Mouse (Mus musculus) forebrain, embryonic 15.5 days (tissue): ENCODE measurements around the gene Gabbr2. TPM values are rescaled to one million over a fixed set of nuclear protein-coding genes. Genes with fewer than 3 reads are reported as not detected.

Experiments
- ATAC-seq: fragments of 200-750 bp; cut with Nextera tagmentation; replicated peaks from 2 replicates; pipeline ENCODE4 v1.8.0; 2017; ENCODE audit warnings: mild to moderate bottlenecking, moderate TSS enrichment, moderate library complexity
- H3K27ac ChIP-seq: fragments of 300-500 bp; sonication (generic); replicated peaks from 2 replicates; pipeline ENCODE4 v1.5.1; 2015; ENCODE audit warnings: mild to moderate bottlenecking, inconsistent platforms
- H3K27me3 ChIP-seq: fragments of 300-500 bp; sonication (generic); 2 replicates; pipeline ENCODE4 v1.6.1; 2015; ENCODE audit warnings: inconsistent platforms
- H3K36me3 ChIP-seq: fragments of 300-500 bp; sonication (generic); 2 replicates; pipeline ENCODE4 v1.6.1; 2015; ENCODE audit warnings: mild to moderate bottlenecking, inconsistent platforms
- H3K4me1 ChIP-seq: fragments of 300-500 bp; sonication (generic); 2 replicates; pipeline ENCODE4 v1.6.1; 2015; ENCODE audit warnings: inconsistent platforms
- H3K4me2 ChIP-seq: fragments of 300-500 bp; sonication (generic); replicated peaks from 2 replicates; pipeline ENCODE4 v1.6.1; 2015; ENCODE audit warnings: mild to moderate bottlenecking, inconsistent platforms
- H3K4me3 ChIP-seq: fragments of 300-500 bp; sonication (generic); 2 replicates; pipeline ENCODE4 v1.5.1; 2015; ENCODE audit warnings: mild to moderate bottlenecking, inconsistent platforms
- H3K9ac ChIP-seq: fragments of 300-500 bp; sonication (generic); replicated peaks from 2 replicates; pipeline ENCODE4 v1.6.1; 2015; ENCODE audit warnings: mild to moderate bottlenecking, inconsistent platforms
- H3K9me3 ChIP-seq: fragments of 300-500 bp; sonication (generic); 2 replicates; pipeline ENCODE4 v1.6.1; 2016; ENCODE audit warnings: inconsistent platforms
- whole genome bisulfite sequencing: fragments of 180-500 bp; shearing (Covaris S2); methylation state at CpG from one replicate; pipeline ENCODE4 v1.1.7; 2015; ENCODE audit warnings: mixed read lengths; 5-methylcytosine and 5-hydroxymethylcytosine counted together
- polyA plus RNA-seq: library from polyadenylated mRNA; unstranded; fragments of >200 nt; fragmentation: Nextera tagmentation; extraction: Ambion mirVana; gene quantifications from 2 replicates; pipeline ENCODE4 v1.2.1, GENCODE M21; 2015

Gabbr2 gene
- polyA plus RNA-seq: 3.6 and 5.4 TPM in 2 replicates

DNA sequence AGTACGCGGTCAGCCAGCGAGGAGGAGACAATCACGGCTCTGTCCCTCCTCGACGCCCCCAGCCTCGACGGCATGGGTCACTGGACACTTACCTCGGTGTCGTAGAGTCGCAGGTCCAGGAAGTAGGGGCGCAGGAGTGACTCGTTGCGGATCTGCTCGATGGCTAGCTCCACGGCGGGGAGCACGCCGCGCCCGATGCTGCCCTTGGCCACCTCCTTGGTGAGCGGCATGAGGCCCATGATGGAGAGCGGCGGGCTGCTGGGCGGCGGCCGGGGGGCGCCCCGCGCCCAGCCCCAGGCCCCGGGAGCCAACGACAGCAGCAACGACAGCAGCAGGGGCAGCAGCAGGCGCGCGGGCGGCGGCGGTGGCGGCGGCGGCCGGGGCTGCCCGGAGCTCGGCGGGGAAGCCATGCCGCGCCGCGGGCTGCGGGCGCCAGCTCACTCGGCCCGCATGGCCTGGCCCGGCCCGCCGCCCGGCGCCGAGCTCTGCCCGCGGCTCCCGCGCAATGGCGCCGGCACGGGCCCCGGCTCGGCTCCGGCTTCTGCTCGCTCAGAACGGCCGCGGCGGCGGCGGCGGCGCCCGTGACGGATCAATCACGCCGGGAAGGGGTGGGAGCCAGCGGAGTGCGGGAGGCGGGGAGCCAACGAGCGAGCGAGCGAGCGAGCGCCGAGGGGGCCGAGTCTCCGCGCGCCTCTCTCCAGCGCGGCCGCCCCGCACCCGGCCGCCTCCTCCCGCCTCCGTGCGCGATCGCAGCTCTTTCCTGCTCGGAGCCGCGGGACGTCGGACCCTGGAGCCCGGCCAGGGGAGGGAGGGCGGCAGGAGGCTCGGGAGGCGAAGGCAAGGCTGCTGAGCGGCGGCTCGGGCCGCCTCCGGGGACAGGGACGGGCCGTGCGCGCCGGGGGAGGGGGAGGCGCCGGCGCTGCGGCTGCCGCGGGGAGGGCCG, at the start of gene Gabbr2:
Gene Gabbr2, minus strand, starts transcription at position 858 of the 943 bp plus-strand sequence.
- Histone ChIP-seq H3K36me3 (no peaks in the 10 kb centered on the region), H3K4me2 (peak within 1 kb of the TSS; percentile 88), H3K9ac (peak within 1 kb of the TSS; percentile 73), H3K4me3 (peak within 1 kb of the TSS; percentile 67), H3K9me3 (no peaks in the 10 kb centered on the region), H3K27me3 (peaks cover 39% of the 10 kb centered on the region), H3K27ac (peak within 1 kb of the TSS; percentile 86), H3K4me1 (peaks cover 37% of the 10 kb centered on the region)
- WGBS: under 1% methylated on average over 101 of the region's 134 CpGs
- peak; percentile 78 for ATAC-seq

- no peak overlapping the region for H3K4me2 ChIP-seq
- H3K36me3 ChIP-seq: peaks cover 12% of the 10 kb centered on the region; the same call in 1 of the 2 replicates
- no peak overlapping the region for H3K4me3 ChIP-seq
- H3K9ac ChIP-seq: no peak overlapping the region
- 94% methylated on average over 10 of the region's 10 CpGs for WGBS
- no peak for ATAC-seq
- H3K9me3 ChIP-seq: no peaks in the 10 kb centered on the region
- H3K27me3 ChIP-seq: no peaks in the 10 kb centered on the region
- H3K4me1 ChIP-seq: no peaks in the 10 kb centered on the region
- no peak overlapping the region for H3K27ac ChIP-seq
Measured at GRCm38 (mm10) chr4:47039586-47039985, 47.9 kb upstream of the Gabbr2 start.

GRCm38 (mm10) chr4:47037321-47037657, 45.6 kb upstream of the Gabbr2 start:
- H3K4me1 ChIP-seq: no peaks in the 10 kb centered on the region
- peak; percentile 75 for ATAC-seq
- 21% methylated on average over 5 of the region's 5 CpGs for WGBS

GRCm38 (mm10) chr4:47036486-47037320, 45.0 kb upstream of the Gabbr2 start:
- H3K9ac ChIP-seq: no peak overlapping the region
- no peaks in the 10 kb centered on the region for H3K27me3 ChIP-seq
- H3K4me3 ChIP-seq: no peak overlapping the region
- H3K4me1 ChIP-seq: no peaks in the 10 kb centered on the region
- H3K4me2 ChIP-seq: no peak overlapping the region
- no peaks in the 10 kb centered on the region for H3K9me3 ChIP-seq
- H3K27ac ChIP-seq: no peak overlapping the region
- peak; percentile 21; the same call in 1 of the 2 replicates for ATAC-seq
- peaks cover 12% of the 10 kb centered on the region; the same call in 1 of the 2 replicates for H3K36me3 ChIP-seq
- WGBS: 70% methylated on average over 13 of the region's 13 CpGs

More at GRCm38 (mm10) chr4:47037321-47037657, 45.6 kb upstream of the Gabbr2 start:
- Histone ChIP-seq H3K9ac (no peak overlapping the region), H3K27ac (no peak overlapping the region), H3K4me2 (no peak overlapping the region), H3K36me3 (peaks cover 12% of the 10 kb centered on the region; the same call in 1 of the 2 replicates), H3K27me3 (no peaks in the 10 kb centered on the region), H3K9me3 (no peaks in the 10 kb centered on the region), H3K4me3 (no peak overlapping the region)

GRCm38 (mm10) chr4:47035536-47035935, 43.9 kb upstream of the Gabbr2 start:
- H3K4me3 ChIP-seq: no peak overlapping the region
- no peaks in the 10 kb centered on the region for H3K4me1 ChIP-seq
- no peak overlapping the region for H3K27ac ChIP-seq
- H3K9ac ChIP-seq: no peak overlapping the region
- H3K9me3 ChIP-seq: no peaks in the 10 kb centered on the region
- H3K36me3 ChIP-seq: peaks cover 12% of the 10 kb centered on the region; the same call in 1 of the 2 replicates
- WGBS: 76% methylated on average over 14 of the region's 14 CpGs
- ATAC-seq: no peak
- no peaks in the 10 kb centered on the region for H3K27me3 ChIP-seq
- H3K4me2 ChIP-seq: no peak overlapping the region

- H3K4me2 ChIP-seq: no peak overlapping the region
- no peak for ATAC-seq
- no peak overlapping the region for H3K4me3 ChIP-seq
- no peaks in the 10 kb centered on the region for H3K4me1 ChIP-seq
- whole genome bisulfite sequencing: 87% methylated on average over 8 of the region's 8 CpGs
- H3K27me3 ChIP-seq: no peaks in the 10 kb centered on the region
- no peak overlapping the region for H3K9ac ChIP-seq
- H3K27ac ChIP-seq: no peak overlapping the region
- H3K36me3 ChIP-seq: no peaks in the 10 kb centered on the region; the same call in 1 of the 2 replicates
- no peaks in the 10 kb centered on the region for H3K9me3 ChIP-seq
Measured at GRCm38 (mm10) chr4:47032171-47032570, 40.5 kb upstream of the Gabbr2 start.

GRCm38 (mm10) chr4:47028791-47029190, 37.1 kb upstream of the Gabbr2 start:
- no peak for ATAC-seq
- no peak overlapping the region for H3K27ac ChIP-seq
- no peaks in the 10 kb centered on the region for H3K27me3 ChIP-seq
- H3K9ac ChIP-seq: no peak overlapping the region
- H3K36me3 ChIP-seq: no peaks in the 10 kb centered on the region; the same call in none of the 2 replicates
- no peak overlapping the region for H3K4me3 ChIP-seq
- WGBS: 87% methylated on average over 5 of the region's 5 CpGs
- no peak overlapping the region for H3K4me2 ChIP-seq
- no peaks in the 10 kb centered on the region for H3K9me3 ChIP-seq
- H3K4me1 ChIP-seq: no peaks in the 10 kb centered on the region

DNA sequence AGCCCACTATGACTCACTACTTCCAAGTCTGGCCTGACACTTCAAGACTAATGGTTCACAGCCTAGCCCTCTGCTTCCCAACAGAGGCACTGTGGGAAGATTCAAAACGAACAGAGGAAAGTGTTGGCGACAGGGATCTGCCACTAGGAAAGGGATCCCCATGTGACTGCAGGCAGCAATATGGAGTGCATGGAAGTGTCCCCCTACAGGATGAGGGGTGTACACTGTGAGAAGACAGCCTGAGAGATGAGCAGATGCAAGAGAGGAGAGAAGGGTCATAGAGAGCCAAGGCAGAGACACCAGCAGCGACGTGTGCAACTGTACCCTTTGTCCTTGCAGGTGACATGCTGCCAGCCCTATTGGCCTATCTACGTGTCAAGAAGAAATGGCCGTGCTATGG, 32.3 kb upstream of the Gabbr2 start:
- Histone ChIP-seq H3K4me1 (no peaks in the 10 kb centered on the region), H3K27me3 (no peaks in the 10 kb centered on the region), H3K36me3 (no peaks in the 10 kb centered on the region; the same call in none of the 2 replicates), H3K4me3 (no peak overlapping the region), H3K4me2 (no peak overlapping the region), H3K9ac (no peak overlapping the region), H3K27ac (no peak overlapping the region), H3K9me3 (no peaks in the 10 kb centered on the region)
- WGBS: 70% methylated on average over 6 of the region's 6 CpGs
- no peak for ATAC-seq

DNA sequence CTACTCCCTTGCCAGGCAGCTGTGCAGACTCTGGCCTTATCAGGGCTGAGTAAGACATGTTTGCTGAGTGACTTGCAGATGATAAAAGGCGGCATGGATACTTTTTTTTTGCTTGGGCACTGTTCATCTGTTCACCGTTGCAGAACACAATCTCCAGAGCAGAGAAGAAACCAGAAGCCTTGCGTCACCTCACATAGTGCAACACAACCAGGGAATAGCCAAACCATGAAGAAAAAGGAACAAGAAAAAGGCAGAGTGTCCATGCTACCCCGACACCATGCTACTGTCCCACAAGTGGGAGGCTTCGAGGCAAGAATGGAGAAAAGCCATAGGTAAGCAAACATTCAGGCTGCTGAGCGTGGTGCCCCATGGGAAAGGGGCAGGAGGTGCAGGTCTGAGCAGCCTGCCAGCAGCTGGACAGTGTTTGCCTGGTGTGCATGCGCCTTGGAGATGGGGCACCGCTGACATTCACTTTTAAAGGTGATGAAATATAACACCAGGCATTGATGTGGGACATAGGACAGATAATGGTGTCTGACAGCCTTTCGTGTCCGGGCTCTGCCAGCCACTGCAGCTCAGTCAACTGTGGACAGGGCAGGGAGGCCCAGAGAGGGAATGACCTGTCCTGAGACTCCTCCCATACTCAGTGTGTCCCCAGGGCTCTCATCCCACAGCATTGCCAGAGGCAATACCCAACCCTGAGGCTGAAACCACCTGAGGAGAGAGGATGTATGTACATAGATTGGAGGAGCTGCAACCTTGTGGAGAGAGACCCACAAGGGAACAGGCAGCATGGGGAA, 31.3 kb upstream of the Gabbr2 start:
- H3K27me3 ChIP-seq: no peaks in the 10 kb centered on the region
- no peak overlapping the region for H3K4me2 ChIP-seq
- H3K4me1 ChIP-seq: no peaks in the 10 kb centered on the region
- H3K9me3 ChIP-seq: no peaks in the 10 kb centered on the region
- no peaks in the 10 kb centered on the region; the same call in none of the 2 replicates for H3K36me3 ChIP-seq
- no peak overlapping the region for H3K27ac ChIP-seq
- no peak overlapping the region for H3K4me3 ChIP-seq
- ATAC-seq: no peak
- no peak overlapping the region for H3K9ac ChIP-seq
- 88% methylated on average over 10 of the region's 10 CpGs for WGBS

- 8% methylated on average over 5 of the region's 5 CpGs for WGBS
- Histone ChIP-seq H3K4me1 (no peaks in the 10 kb centered on the region), H3K4me3 (no peak overlapping the region), H3K9me3 (no peaks in the 10 kb centered on the region), H3K27me3 (no peaks in the 10 kb centered on the region), H3K36me3 (no peaks in the 10 kb centered on the region; the same call in 1 of the 2 replicates), H3K4me2 (no peak overlapping the region), H3K9ac (no peak overlapping the region), H3K27ac (no peak overlapping the region)
- ATAC-seq: no peak
Measured at GRCm38 (mm10) chr4:47020563-47020962, 28.9 kb upstream of the Gabbr2 start.

DNA sequence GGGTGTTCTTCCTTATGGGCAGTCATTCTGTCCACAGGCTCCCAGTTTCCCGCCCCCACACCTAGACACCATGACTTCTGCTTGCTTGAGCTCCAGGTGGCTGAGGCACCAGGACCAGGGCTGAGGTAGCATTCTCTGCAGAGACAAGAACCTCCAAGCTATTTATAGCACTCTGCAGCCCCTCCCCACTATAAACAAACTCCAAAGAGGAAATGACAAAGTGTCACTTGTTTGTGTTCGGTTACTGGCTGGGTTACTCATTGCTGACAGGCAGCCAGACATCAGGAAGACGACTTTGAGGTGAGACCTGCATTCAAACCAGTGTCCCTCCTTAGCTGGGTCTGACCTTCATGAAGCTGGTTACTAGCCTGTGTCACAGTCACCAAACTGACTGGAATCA, 23.5 kb upstream of the Gabbr2 start:
- Histone ChIP-seq H3K4me2 (no peak overlapping the region), H3K4me1 (peaks cover 19% of the 10 kb centered on the region), H3K36me3 (no peaks in the 10 kb centered on the region), H3K9me3 (no peaks in the 10 kb centered on the region), H3K27me3 (no peaks in the 10 kb centered on the region), H3K9ac (no peak overlapping the region), H3K27ac (no peak overlapping the region), H3K4me3 (no peak overlapping the region)
- no peak for ATAC-seq
- WGBS: 83% methylated on average over 3 of the region's 3 CpGs
